Mouse (Mus musculus) gastrocnemius, postnatal 36 days (tissue): ENCODE measurements around the gene Slc44a4. TPM values are rescaled to one million over a fixed set of nuclear protein-coding genes. Genes with fewer than 3 reads are reported as not detected.

Experiments used
- DNase-seq, 2 experiments: peaks; one replicate each; pipeline ENCODE4 v3.0.0; 2022
- intact Hi-C: fragments of 180-260 bp; cut with DNase I; formaldehyde crosslinking; loops from one replicate; pipeline ENCODE4 v1.15.1; 2025
- long read RNA-seq, 2 experiments: library from polyadenylated mRNA; stranded (forward); transcript quantifications; one replicate each; pipeline ENCODE4 v2.0.0; 2021
- total RNA-seq, 2 experiments: library from RNA; stranded (reverse); gene quantifications; 2 replicates each; pipeline ENCODE4 v1.2.3; 2021

Gene Slc44a4
- under 1 TPM in 1 of 2 experiments, not detected in 1; 0.17 TPM for total RNA-seq
- long read RNA-seq, experiment 1, result 0 reads
- long read RNA-seq, experiment 2, result 0 reads

DNA sequence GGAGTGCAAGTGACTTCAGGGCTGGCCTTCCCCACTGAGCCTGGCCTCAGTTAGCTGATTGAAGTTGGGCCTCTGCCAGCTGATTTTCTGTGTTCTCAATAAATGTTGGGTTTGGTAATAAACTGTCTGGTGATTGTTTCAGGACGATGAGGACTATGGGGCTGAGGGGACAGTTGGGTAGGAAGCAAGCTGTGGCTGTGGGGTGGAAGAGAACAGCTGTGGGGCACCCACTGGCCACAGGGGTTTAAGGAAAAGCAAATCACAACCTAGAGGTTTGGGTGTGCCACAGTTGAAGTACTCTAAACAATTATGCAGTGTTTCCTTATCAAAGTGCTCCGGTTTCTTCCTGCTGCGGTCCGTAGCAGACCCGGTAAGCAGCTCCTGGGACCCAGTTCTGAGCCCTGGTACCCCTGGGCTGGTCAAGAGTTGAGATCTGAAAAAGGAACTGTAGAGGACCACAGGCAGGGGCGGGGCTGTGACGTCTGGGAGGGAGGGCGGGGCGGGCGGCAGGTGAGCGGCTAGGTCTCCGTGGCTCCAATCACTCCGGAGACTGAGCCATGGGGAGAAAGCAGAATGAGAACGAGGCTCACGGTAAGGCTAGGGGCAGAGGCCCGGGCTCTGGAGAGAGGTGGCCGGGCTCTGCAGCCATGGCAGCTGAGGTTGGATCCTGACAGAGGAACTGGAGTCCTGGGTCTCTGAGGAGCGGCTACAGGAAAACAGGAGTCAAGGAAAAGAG lies at the start of gene Slc44a4:
Slc44a4 (plus strand) TSS at position 537 of the 736 bp plus-strand sequence.
- DNase-seq, result no peak
- intact Hi-C loops, result no loop called here

- intact Hi-C loops, result no loop called here
- DNase-seq, result no peak
Measured at GRCm38 (mm10) chr17:34865981-34866380, 48.3 kb upstream of the Slc44a4 start.

DNA sequence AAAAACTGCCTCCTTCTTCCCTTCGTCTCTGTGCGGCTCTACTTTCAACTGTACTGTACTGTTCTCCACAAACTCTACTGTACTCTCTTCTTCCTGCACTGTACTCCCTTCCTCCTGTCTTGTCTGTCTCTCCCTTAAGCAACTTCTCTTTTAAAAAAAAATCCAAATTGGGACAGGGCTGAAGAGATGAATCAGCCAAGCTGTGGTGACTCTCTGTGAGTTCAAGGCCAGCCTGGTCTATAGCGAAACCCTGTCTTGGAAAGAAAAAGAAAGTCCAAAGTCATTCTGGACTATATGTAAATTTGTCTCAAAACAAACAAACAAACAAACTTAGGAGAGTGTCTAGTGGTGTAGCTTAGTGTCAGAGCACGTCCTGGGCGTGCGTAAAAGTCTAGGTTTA lies 39.9 kb upstream of the Slc44a4 start:
- no peak for DNase-seq
- intact Hi-C loops, result no loop called here

- intact Hi-C loops, result no loop called here
- no peak for DNase-seq
Measured at GRCm38 (mm10) chr17:34879336-34879879, 34.9 kb upstream of the Slc44a4 start, which contains the start of gene Zbtb12. Gene Zbtb12, plus strand, starts transcription at chr17:34879483.

- intact Hi-C loops, result no loop called here
Measured at GRCm38 (mm10) chr17:34881166-34881565, 33.1 kb upstream of the Slc44a4 start.

DNA sequence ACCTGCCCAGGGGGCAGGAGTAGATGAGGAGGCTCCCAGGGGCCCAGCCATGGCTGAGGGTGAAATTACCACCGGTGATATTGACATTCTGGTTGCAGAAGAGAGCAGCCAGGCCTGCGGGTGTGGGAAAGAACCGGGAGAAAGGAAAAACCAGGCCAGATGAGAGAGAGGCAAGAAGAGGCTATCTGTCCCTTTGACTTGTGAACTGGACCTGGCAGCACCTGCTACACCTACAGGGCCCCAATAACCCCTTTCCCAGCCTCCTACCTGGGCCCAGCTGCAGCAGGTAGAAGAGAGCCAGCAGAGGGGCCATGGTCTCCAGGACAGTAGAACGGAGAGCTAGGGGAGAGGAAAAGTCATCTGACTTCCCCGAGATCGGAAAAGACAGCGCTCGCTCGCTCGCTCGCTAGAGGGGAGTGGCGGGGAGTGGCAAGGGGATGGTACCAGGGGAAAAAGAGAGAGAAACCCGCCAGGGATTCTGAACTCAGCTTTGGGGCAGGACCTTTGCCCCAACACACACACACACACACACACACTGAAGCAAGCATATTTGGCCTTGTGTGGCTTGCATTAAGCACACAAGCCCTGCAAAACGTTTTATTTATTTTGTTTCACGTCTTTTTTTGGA lies 32.5 kb upstream of the Slc44a4 start, which contains the start of gene Gm20547:
Gm20547 (minus strand) TSS at position 360 of the 628 bp plus-strand sequence.
- no peak for DNase-seq
- intact Hi-C loops, result no loop called here

More at GRCm38 (mm10) chr17:34881166-34881565, 33.1 kb upstream of the Slc44a4 start:
- DNase-seq, result no peak

DNA sequence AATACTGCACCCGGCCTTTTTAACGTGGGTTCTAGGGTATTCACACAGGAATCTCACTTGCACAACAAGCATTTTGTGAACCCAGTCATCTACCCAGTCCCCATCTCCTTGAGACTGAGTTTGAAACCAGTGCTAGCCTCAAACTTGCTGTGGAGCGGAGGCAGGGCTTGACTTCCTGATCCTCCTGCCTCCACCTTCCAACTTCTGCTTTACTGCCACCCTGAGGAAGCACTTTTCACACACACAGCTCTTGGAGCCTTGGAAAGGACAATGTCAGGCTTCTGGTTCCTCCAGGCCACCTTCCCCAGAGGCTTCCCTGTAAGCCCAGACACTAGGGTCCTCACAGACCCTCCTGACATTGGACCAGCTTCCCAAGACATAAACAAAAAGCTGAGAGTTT lies 30.9 kb upstream of the Slc44a4 start:
- intact Hi-C loops, result no loop called here
- no peak for DNase-seq

DNA sequence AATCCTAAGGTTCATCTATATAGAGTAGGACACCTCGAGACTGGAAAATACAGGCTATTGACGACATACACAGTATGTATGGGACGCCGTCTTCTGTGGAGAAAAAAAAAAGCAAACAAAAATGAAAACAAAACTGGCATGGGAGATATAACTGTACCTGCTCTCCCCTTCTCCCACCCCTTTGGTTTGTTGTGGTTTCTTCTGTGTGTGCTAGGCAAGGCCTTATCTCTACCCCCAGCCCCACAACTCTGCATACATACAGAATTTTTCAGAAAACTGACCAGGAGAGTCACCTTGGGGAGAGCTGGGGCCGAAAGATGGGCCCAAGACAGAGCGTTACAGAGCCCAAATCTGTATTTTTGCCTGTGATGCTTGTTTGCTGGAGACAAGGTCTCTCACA lies 29.6 kb upstream of the Slc44a4 start:
- DNase-seq, result no peak
- intact Hi-C loops, result no loop called here

- no peak for DNase-seq
- intact Hi-C loops, result no loop called here
Measured at GRCm38 (mm10) chr17:34885615-34886014, 28.7 kb upstream of the Slc44a4 start.

- intact Hi-C loops, result no loop called here
- DNase-seq, result no peak
Measured at GRCm38 (mm10) chr17:34887942-34888341, 26.3 kb upstream of the Slc44a4 start.

- intact Hi-C loops, result no loop called here
Measured at GRCm38 (mm10) chr17:34890074-34890743, 24.1 kb upstream of the Slc44a4 start.

GRCm38 (mm10) chr17:34891377-34891776 lies 22.9 kb upstream of the Slc44a4 start:
- intact Hi-C loops, result no loop called here
- DNase-seq, result no peak

More at GRCm38 (mm10) chr17:34890074-34890743, 24.1 kb upstream of the Slc44a4 start:
- no peak for DNase-seq

DNA sequence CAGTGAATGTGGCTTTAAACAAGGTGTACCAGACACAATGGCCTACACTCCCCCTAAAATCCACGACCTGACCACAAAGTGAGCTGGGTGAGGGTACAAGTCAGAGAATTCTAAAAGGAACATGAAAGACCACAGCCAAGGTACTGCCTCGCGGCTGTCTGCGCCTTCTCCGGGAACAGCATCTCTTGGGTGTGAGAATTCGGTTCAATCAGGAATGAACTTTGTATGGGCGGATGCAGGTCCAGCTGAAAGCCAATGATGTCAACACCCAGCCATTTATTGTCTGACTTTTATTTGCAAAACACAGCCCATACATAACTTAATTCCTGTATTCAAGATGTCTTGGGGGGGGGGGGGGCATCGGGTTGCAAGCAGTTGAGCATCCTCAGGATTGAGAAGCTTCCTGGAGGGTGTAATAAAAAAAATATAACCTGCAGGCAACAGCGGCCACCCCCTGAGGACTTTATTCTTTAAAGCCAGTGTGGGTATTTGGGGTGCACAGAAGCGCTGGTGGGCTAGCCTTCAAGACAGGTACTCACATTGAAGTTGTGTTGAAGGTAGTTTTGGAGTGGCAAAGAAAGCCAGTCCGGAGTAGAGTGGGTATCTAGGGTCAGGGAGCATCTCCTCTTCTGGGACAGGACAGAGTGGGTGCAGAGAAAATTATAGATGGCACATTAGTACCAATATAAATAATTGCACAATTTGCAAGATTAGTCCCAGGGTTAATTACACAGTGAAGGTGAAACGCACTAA lies 21.0 kb upstream of the Slc44a4 start:
- intact Hi-C loops, result no loop called here

DNA sequence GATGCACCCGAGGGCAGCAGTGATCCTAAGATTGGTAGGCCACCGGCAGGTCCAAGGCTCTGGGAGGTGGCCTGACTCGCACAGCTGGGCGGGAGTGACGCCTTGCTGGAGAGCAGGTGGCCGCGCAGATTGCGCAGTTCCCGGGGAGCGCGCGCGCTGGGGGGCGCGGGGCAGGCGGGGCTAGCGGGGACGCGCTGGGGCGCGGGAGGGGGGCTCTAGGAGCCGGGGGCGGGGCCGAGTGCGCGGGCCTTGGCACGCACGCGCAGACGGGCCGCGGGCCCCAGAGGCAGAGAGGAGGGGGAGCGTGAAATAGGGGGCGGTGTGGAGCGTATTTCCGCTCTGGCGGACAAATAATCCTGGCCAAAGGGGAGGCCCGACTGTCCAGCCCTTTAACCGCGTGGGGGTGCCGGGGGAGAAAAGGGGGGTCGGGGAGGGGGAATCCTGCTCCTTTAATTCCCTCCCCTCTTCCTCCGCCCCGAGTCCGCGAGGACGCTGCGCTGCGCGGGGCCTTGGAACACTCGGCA lies 20.1 kb upstream of the Slc44a4 start:
- peak; percentile 87 to 90 for DNase-seq
- intact Hi-C loops, result no loop called here

More for the DNA sequence above, 21.0 kb upstream of the Slc44a4 start:
- DNase-seq, result no peak

DNA sequence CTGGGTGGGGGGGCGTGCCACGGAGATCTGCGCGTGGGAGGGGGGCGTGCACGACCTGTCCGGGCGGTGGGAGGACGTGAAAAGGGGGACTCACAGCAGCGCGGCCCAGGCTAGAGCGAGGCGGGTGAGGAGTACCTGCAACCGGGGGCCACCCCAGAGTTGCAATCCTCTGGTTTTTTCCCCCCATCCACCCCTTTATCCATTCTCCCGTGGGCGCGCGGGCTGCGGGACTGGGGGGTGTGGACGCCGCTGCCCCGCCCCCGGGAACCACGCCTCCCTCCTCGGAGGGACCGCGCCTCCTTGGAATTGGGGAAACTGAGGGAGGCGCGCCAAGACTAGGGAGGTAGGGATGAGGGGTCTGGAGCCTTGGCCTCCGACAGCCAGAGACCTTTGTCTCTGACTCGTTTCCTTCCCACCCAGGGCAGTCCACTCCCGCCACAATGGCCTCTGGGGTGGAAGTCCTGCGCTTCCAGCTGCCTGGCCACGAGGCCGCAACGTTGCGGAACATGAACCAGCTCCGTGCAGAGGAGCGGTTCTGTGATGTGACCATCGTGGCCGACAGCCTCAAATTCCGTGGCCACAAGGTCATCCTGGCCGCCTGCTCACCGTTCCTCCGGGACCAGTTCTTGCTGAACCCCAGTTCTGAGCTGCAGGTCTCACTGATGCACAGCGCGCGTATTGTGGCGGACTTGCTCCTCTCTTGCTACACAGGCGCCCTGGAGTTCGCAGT lies 19.3 kb upstream of the Slc44a4 start:
- intact Hi-C loops, result no loop called here
- peak in 1 of 2 experiments; percentile 40 for DNase-seq

- DNase-seq, result no peak
- intact Hi-C loops, result no loop called here
Measured at GRCm38 (mm10) chr17:34895724-34896123, 18.5 kb upstream of the Slc44a4 start.

DNA sequence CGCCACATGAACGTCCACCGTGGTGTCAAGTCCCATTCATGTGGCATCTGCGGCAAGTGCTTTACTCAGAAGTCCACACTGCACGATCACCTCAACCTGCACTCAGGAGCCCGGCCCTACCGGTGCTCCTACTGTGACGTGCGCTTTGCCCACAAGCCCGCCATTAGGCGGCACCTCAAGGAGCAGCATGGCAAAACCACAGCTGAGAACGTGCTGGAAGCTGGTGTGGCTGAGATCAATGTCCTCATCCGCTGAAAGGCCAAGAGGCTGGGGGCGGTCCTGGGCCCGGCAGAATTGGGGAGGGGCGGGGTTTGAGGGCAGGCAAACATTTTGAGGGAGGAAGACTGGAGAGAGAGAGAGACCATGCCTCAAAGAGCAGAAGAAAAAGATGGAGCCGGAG lies 17.9 kb upstream of the Slc44a4 start:
- intact Hi-C loops, result no loop called here
- DNase-seq, result no peak

DNA sequence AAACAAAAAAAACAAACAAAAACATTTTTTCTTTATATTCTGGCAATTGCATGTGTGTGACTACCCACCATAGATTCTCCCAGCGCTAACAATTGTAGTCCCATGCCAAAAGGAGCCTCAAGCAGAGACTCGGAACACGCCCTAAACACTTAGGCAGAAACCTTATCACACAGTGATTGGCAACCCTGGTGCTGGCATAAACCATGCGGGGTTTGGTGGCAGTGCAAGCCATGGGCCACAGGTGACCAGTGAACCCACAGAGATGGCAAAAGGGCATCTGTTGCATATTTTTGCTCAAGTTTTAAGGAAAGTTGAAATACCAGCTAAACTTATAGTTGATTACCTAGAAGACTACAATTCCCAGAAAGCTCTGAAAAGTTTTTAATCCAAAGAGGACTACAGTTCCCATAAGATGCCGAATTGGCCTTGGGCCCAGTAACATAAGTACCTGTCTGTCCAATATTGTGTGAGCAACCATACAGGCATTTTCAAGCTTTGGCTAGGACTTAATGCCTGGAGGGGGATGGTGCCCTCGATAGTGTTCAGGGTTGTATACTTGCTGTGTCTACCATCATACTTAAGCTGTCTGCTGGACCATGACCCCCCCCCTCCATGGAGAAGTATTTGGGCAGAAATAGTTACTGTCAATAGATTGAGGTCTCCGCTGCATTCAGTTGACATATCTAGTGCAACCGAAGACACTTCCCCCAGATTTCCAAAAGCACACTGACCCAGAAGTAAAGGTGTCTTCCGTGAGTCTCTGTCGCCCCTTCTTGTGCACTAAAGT lies 16.7 kb upstream of the Slc44a4 start:
- no peak for DNase-seq
- intact Hi-C loops, result no loop called here
